Mouse (Mus musculus) midbrain, embryonic 12.5 days (tissue): ENCODE data around the gene Zar1. TPM values are rescaled to one million over a fixed set of nuclear protein-coding genes. Genes with fewer than 3 reads are reported as not detected.
A peak's percentile ranks its signal among the peaks of the same experiment; 100 is the strongest.
"Not testable (repeated sequence)": the region's sequence is repeated elsewhere in the genome, so short reads cannot be mapped to it uniquely, and the experiment has no call there.

ENCODE experiments used
- ATAC-seq: fragments of 200-750 bp; cut with Nextera tagmentation; 2 replicates; pipeline ENCODE4 v1.8.0; 2017; ENCODE audit warnings: low read depth, moderate TSS enrichment, moderate library complexity; ENCODE audit not compliant: low FRiP score
- H3K27ac ChIP-seq: fragments of 300-500 bp; sonication (generic); replicated peaks from 2 replicates; pipeline ENCODE4 v1.5.1; 2016; ENCODE audit warnings: mild to moderate bottlenecking
- H3K27me3 ChIP-seq: fragments of 300-500 bp; sonication (generic); 2 replicates; pipeline ENCODE4 v1.6.1; 2016; ENCODE audit warnings: mild to moderate bottlenecking
- H3K36me3 ChIP-seq: fragments of 300-500 bp; sonication (generic); 2 replicates; pipeline ENCODE4 v1.6.1; 2016
- H3K4me1 ChIP-seq: fragments of 300-500 bp; sonication (generic); 2 replicates; pipeline ENCODE4 v1.6.1; 2016
- H3K4me2 ChIP-seq: fragments of 300-500 bp; sonication (generic); replicated peaks from 2 replicates; pipeline ENCODE4 v1.6.1; 2016; ENCODE audit warnings: mild to moderate bottlenecking, moderate library complexity
- H3K4me3 ChIP-seq: fragments of 300-500 bp; sonication (generic); 2 replicates; pipeline ENCODE4 v1.5.1; 2016; ENCODE audit warnings: mild to moderate bottlenecking
- H3K9ac ChIP-seq: fragments of 300-500 bp; sonication (generic); replicated peaks from 2 replicates; pipeline ENCODE4 v1.6.1; 2016; ENCODE audit warnings: mild to moderate bottlenecking, moderate library complexity
- H3K9me3 ChIP-seq: fragments of 300-500 bp; sonication (generic); 2 replicates; pipeline ENCODE4 v1.6.1; 2016; ENCODE audit warnings: mild to moderate bottlenecking
- WGBS: fragments of 180-500 bp; shearing (Covaris S2); methylation state at CpG from one replicate; pipeline ENCODE4 v1.1.7; 2016; 5-methylcytosine and 5-hydroxymethylcytosine counted together
- polyA plus RNA-seq: library from polyadenylated mRNA; unstranded; fragments of >200 nt; fragmentation: Nextera tagmentation; extraction: Ambion mirVana; gene quantifications from 2 replicates; pipeline ENCODE4 v1.2.1, GENCODE M21; 2016

Gene Zar1
- polyA plus RNA-seq, 1 experiment from 2014 or later, result 2.6 TPM

DNA sequence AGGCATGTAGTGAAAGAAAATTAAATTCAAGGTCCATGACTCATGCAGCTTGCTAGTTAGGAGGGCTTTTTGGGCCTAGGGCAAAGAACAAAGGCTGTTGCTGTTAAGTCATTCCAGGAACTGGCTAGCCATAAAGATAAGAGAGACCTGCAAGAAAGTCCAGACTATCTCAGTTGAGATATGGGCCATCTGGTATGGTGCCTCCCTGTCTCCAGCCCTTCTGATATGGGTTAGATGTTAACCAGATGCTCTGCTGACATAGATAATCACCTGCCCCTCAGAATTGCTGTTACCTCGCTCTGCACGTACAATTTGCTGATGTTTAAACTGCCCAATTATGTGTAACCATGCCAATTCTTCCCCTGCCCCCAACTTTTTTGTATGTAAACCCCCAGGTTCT, 17.9 kb downstream of the Zar1 start:
- not testable (repeated sequence) for ATAC-seq, H3K36me3 ChIP-seq, H3K4me3 ChIP-seq, H3K27ac ChIP-seq, H3K9ac ChIP-seq, H3K4me2 ChIP-seq, H3K9me3 ChIP-seq, H3K4me1 ChIP-seq, H3K27me3 ChIP-seq
- WGBS, result 89% methylated on average over 2 of the region's 2 CpGs

DNA sequence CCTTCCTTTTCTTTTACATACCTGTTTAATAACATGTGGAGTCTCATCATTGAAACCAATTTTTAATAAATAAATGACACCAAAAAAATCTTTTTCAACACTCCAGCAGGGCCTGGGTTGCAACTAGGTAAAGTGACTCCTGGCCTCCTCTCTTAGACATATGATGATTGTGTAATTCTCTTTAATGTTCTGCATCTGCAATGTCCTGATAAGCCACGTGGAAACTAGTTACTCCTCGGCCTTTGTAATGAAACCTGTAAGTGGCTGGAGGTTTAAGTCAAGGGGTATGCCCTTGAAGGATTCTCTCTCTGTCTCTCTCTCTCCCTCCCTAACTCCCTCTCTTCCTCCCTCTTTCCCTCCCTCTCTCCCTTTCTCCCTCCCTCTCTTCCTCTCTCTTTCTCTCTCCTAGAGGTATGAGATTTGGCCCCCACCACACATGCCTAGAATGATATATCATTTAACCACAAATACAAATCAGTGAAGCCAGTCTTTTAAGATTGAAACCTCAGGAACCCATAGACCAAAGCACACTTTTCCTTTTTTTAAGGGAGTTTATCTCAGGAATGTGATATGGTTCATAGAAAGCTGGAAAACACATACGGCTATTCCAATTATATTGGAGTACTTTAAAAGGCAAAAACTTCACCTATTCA, 20.0 kb downstream of the Zar1 start:
- no peak for ATAC-seq
- Histone ChIP-seq H3K27ac (no peak overlapping the region), H3K9me3 (no peaks in the 10 kb centered on the region), H3K9ac (no peak overlapping the region), H3K4me1 (peaks cover 9% of the 10 kb centered on the region), H3K27me3 (no peaks in the 10 kb centered on the region), H3K36me3 (no peaks in the 10 kb centered on the region), H3K4me3 (no peak overlapping the region), H3K4me2 (no peak overlapping the region)
- 80% methylated on average over 3 of the region's 3 CpGs for WGBS

DNA sequence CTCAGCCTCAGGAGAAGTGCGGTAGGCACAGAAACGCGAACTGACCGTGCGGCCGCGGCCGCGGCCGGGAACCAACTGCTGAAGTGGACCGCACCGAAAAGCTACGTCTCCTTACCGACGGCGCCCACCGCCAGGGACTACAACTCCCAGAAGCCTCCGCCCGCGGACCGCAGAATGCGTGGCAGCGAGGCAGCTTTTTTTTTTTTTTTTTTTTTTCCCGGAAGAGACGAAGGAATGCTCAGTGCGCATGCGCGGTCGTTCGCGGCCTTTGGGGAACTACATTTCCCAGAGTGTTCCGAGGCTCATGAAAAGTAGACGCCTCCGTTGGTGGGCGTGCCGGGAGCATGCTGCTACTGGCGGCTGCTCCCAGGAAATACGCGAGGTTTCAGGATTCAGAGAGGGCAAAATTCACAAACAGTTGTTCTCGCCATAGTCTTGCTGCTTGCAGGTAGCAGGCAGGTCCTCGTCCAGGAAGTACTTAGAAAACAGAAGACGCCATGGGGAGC, 21.5 kb downstream of the Zar1 start, which contains the start of gene Nfxl1:
Gene Nfxl1 (minus strand): TSS at position 141 of the 506 bp plus-strand sequence.
- Histone ChIP-seq H3K4me1 (peaks cover 9% of the 10 kb centered on the region), H3K27me3 (no peaks in the 10 kb centered on the region), H3K4me2 (peak within 1 kb of the TSS; percentile 89), H3K36me3 (peaks cover 5% of the 10 kb centered on the region; the same call in 1 of the 2 replicates), H3K27ac (peak within 1 kb of the TSS; percentile 77), H3K9ac (peak within 1 kb of the TSS; percentile 95), H3K9me3 (no peaks in the 10 kb centered on the region), H3K4me3 (peak within 1 kb of the TSS; percentile 92)
- ATAC-seq, result peak; percentile 96
- WGBS, result under 1% methylated on average over 42 of the region's 42 CpGs

DNA sequence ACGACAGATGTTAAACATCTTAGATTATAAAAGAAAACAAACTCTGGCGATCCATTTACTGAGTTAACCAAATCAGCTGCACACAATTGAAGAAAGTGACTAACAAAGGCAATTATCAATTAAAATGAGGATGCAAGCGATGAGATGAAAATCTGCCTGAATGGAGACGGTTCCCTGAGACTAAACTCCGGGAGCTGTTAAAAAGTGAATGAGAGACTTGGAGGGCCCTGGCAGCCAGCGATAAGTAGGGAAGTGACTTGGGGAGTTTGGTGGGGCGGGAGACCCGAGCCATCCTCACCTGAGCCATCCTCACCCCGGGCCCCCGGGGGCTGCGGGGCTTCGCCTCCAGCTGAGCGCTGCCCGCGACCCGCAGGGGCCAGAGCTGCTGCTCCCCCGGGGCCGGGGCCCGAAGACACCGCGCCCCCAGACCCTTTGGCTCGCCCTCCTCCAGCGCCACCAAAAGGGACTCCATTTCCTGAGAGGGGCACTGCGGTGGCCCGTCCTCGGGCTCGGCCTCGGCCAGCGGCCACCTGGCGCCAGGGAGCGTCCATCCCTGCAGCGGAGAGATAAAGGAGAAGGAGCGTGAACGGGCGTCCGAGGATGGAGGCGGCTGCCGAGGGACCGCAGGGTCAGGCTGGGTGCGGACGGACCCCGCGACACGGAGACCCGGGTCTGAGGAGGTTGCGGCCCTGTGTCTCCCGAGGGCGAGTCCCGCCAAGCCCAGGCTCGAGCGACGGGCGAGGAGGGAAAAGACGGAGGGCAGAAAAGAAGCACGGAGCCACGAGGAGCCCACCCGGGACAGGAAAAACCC, 22.1 kb downstream of the Zar1 start:
- H3K4me3 ChIP-seq, result peak overlapping the region; percentile 92
- peak; percentile 83 for ATAC-seq
- H3K9me3 ChIP-seq, result no peaks in the 10 kb centered on the region
- H3K9ac ChIP-seq, result peak overlapping the region; percentile 95
- H3K4me2 ChIP-seq, result peak overlapping the region; percentile 89
- H3K27me3 ChIP-seq, result no peaks in the 10 kb centered on the region
- H3K4me1 ChIP-seq, result peaks cover 9% of the 10 kb centered on the region
- peaks cover 9% of the 10 kb centered on the region; the same call in 1 of the 2 replicates for H3K36me3 ChIP-seq
- H3K27ac ChIP-seq, result peak overlapping the region; percentile 77
- WGBS, result 1% methylated on average over 57 of the region's 57 CpGs

DNA sequence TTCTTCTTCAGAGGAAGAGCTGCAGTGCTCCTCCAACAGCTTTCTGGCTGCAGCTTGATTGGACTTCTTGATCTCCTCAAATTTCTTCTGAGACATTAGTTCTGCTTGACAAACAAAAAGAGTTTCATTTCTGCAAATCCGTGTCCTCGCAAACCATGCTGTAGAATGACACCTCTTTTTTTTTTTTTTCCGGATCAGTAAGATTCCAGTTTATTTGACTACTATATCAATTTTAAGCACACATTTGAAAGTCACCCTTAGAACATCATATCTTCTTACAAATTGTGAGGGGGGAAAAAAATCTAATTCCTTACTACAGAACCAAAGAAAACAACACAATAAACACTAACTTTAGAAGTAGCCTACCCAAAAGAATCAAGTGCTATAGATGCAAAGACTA, 24.8 kb downstream of the Zar1 start:
- Histone ChIP-seq H3K4me1 (peaks cover 9% of the 10 kb centered on the region), H3K4me3 (no peak overlapping the region), H3K4me2 (no peak overlapping the region), H3K27ac (no peak overlapping the region), H3K27me3 (no peaks in the 10 kb centered on the region), H3K36me3 (peaks cover 14% of the 10 kb centered on the region; the same call in 1 of the 2 replicates), H3K9me3 (no peaks in the 10 kb centered on the region), H3K9ac (no peak overlapping the region)
- no peak for ATAC-seq
- 83% methylated on average over 3 of the region's 3 CpGs for WGBS

DNA sequence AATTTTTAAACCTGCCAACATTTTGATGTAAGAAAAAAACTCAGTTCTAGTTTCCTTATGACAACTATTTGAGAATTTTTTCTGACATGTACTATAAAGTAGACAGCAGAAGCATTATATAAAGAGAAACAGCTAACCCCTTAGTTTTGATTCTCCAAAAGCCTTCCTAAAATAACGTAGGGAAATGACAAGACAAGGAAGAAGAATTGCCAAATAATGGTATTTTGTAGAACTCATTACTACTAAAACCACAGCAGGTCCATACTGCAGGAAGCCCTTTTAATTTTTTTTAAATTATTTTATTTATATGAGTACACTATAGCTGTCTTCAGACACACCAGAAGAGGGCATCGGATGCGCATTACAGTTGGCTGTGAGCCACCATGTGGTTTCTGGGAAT, 29.8 kb downstream of the Zar1 start:
- Histone ChIP-seq H3K4me1 (no peaks in the 10 kb centered on the region), H3K4me3 (no peak overlapping the region), H3K9me3 (no peaks in the 10 kb centered on the region), H3K27ac (no peak overlapping the region), H3K27me3 (no peaks in the 10 kb centered on the region), H3K36me3 (peaks cover 17% of the 10 kb centered on the region; the same call in 1 of the 2 replicates), H3K9ac (no peak overlapping the region), H3K4me2 (no peak overlapping the region)
- 92% methylated on average over 3 of the region's 3 CpGs for WGBS
- ATAC-seq, result no peak

DNA sequence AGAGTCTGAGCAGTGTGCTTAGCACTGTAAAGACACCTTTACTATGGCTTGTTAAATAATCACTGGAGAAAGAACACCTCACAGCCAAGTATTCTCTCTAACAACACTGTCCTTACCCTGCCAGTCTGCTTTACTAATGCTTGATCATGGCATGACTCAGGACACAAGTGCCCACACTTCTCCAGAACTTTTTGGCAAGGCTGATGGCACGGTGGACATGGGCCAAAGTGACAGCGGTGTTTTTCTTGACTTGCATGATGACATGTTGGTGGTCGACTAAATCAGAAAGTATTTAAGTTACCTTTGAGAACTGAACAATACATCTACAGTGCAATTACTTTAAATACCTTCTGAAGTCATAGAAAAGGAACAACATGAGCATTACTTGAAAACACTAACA, 52.2 kb downstream of the Zar1 start:
- 96% methylated on average over 3 of the region's 3 CpGs for WGBS
- no peak overlapping the region for H3K27ac ChIP-seq
- H3K4me2 ChIP-seq, result no peak overlapping the region
- peaks cover 36% of the 10 kb centered on the region for H3K36me3 ChIP-seq
- H3K9ac ChIP-seq, result no peak overlapping the region
- H3K27me3 ChIP-seq, result no peaks in the 10 kb centered on the region
- no peak for ATAC-seq
- no peaks in the 10 kb centered on the region for H3K9me3 ChIP-seq
- no peaks in the 10 kb centered on the region for H3K4me1 ChIP-seq
- no peak overlapping the region for H3K4me3 ChIP-seq

Other genes with a start within 250 kb of the Zar1 start
- gene Corin, start 76.8 kb downstream of the Zar1 start, polyA plus RNA-seq, result 3.2 and 9.3 TPM in 2 replicates
- 24.9 and 25.9 TPM in 2 replicates for gene Nfxl1, start 21.6 kb downstream of the Zar1 start, polyA plus RNA-seq
- 6.1 and 6.5 TPM in 2 replicates for gene Gm5868, start 6.3 kb upstream of the Zar1 start, polyA plus RNA-seq
- not detected in 2 replicates for gene Cnga1, start 63.0 kb upstream of the Zar1 start, polyA plus RNA-seq
- gene Nipal1, start 66.5 kb upstream of the Zar1 start, polyA plus RNA-seq, result 0.35 and 0.68 TPM in 2 replicates
- gene Txk, start 171.5 kb upstream of the Zar1 start, polyA plus RNA-seq, result 0.08 TPM in 1 of 2 replicates, not detected in the other